Mouse (Mus musculus) forebrain, embryonic 15.5 days (tissue): ENCODE measurements at regions not wholly inside any gene's neighbourhood (a gene's known extent, or its start where the extent isn't known, plus 50 kb on each side); places are given as distances from the start of the nearest gene placed in this dataset.

Experiments
- ATAC-seq: fragments of 200-750 bp; cut with Nextera tagmentation; replicated peaks from 2 replicates; pipeline ENCODE4 v1.8.0; 2017; ENCODE audit warnings: mild to moderate bottlenecking, moderate TSS enrichment, moderate library complexity
- H3K27ac ChIP-seq: fragments of 300-500 bp; sonication (generic); replicated peaks from 2 replicates; pipeline ENCODE4 v1.5.1; 2015; ENCODE audit warnings: mild to moderate bottlenecking, inconsistent platforms
- H3K27me3 ChIP-seq: fragments of 300-500 bp; sonication (generic); 2 replicates; pipeline ENCODE4 v1.6.1; 2015; ENCODE audit warnings: inconsistent platforms
- H3K36me3 ChIP-seq: fragments of 300-500 bp; sonication (generic); 2 replicates; pipeline ENCODE4 v1.6.1; 2015; ENCODE audit warnings: mild to moderate bottlenecking, inconsistent platforms
- H3K4me1 ChIP-seq: fragments of 300-500 bp; sonication (generic); 2 replicates; pipeline ENCODE4 v1.6.1; 2015; ENCODE audit warnings: inconsistent platforms
- H3K4me2 ChIP-seq: fragments of 300-500 bp; sonication (generic); replicated peaks from 2 replicates; pipeline ENCODE4 v1.6.1; 2015; ENCODE audit warnings: mild to moderate bottlenecking, inconsistent platforms
- H3K4me3 ChIP-seq: fragments of 300-500 bp; sonication (generic); 2 replicates; pipeline ENCODE4 v1.5.1; 2015; ENCODE audit warnings: mild to moderate bottlenecking, inconsistent platforms
- H3K9ac ChIP-seq: fragments of 300-500 bp; sonication (generic); replicated peaks from 2 replicates; pipeline ENCODE4 v1.6.1; 2015; ENCODE audit warnings: mild to moderate bottlenecking, inconsistent platforms
- H3K9me3 ChIP-seq: fragments of 300-500 bp; sonication (generic); 2 replicates; pipeline ENCODE4 v1.6.1; 2016; ENCODE audit warnings: inconsistent platforms
- WGBS: fragments of 180-500 bp; shearing (Covaris S2); methylation state at CpG from one replicate; pipeline ENCODE4 v1.1.7; 2015; ENCODE audit warnings: mixed read lengths; 5-methylcytosine and 5-hydroxymethylcytosine counted together

GRCm38 (mm10) chr4:127485238-127485637 is 127.3 kb upstream of the Gjb5 start:
- no peaks in the 10 kb centered on the region for H3K36me3 ChIP-seq
- H3K9me3 ChIP-seq: no peaks in the 10 kb centered on the region
- H3K27me3 ChIP-seq: no peaks in the 10 kb centered on the region
- no peak overlapping the region for H3K9ac ChIP-seq
- H3K4me2 ChIP-seq: no peak overlapping the region
- H3K4me3 ChIP-seq: no peak overlapping the region
- WGBS: 82% methylated on average over 5 of the region's 5 CpGs
- ATAC-seq: no peak
- H3K27ac ChIP-seq: no peak overlapping the region
- no peaks in the 10 kb centered on the region for H3K4me1 ChIP-seq

GRCm38 (mm10) chr4:127482461-127482860 is 124.5 kb upstream of the Gjb5 start:
- WGBS: 71% methylated on average over 4 of the region's 4 CpGs
- ATAC-seq: no peak
- H3K4me1 ChIP-seq: no peaks in the 10 kb centered on the region
- no peak overlapping the region for H3K27ac ChIP-seq
- no peak overlapping the region for H3K4me3 ChIP-seq
- H3K9me3 ChIP-seq: no peaks in the 10 kb centered on the region
- H3K27me3 ChIP-seq: no peaks in the 10 kb centered on the region
- no peaks in the 10 kb centered on the region for H3K36me3 ChIP-seq
- no peak overlapping the region for H3K9ac ChIP-seq
- no peak overlapping the region for H3K4me2 ChIP-seq

DNA sequence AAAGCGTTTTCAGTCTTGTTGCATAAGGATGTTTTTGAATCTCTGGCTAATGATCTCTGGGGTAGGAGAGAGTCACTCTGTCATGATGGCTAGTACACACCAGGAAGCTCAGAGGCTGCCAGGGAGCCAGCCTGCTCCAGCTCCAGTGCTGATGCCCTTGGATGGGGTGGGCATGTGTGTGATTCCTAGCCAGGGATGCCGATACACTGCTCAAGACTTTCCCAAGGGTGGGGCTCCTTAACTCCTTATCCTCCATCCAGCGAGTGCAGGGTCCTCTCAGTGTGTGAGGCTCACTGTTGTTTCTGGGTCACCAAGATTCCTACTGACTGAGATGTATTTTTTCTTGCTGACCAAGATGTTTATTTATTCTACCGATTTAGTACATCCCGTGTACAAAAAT is 122.4 kb upstream of the Gjb5 start:
- WGBS: 85% methylated on average over 5 of the region's 5 CpGs
- H3K4me3 ChIP-seq: no peak overlapping the region
- H3K4me2 ChIP-seq: no peak overlapping the region
- H3K9ac ChIP-seq: no peak overlapping the region
- no peaks in the 10 kb centered on the region for H3K4me1 ChIP-seq
- H3K36me3 ChIP-seq: no peaks in the 10 kb centered on the region
- ATAC-seq: no peak
- no peaks in the 10 kb centered on the region for H3K9me3 ChIP-seq
- H3K27me3 ChIP-seq: no peaks in the 10 kb centered on the region
- no peak overlapping the region for H3K27ac ChIP-seq

GRCm38 (mm10) chr4:127469877-127470276 is 111.9 kb upstream of the Gjb5 start:
- H3K9ac ChIP-seq: no peak overlapping the region
- no peak for ATAC-seq
- H3K9me3 ChIP-seq: no peaks in the 10 kb centered on the region
- no peak overlapping the region for H3K4me2 ChIP-seq
- H3K4me3 ChIP-seq: no peak overlapping the region
- H3K4me1 ChIP-seq: no peaks in the 10 kb centered on the region
- H3K27me3 ChIP-seq: no peaks in the 10 kb centered on the region
- H3K27ac ChIP-seq: no peak overlapping the region
- no peaks in the 10 kb centered on the region for H3K36me3 ChIP-seq
- 93% methylated on average over 7 of the region's 7 CpGs for WGBS

DNA sequence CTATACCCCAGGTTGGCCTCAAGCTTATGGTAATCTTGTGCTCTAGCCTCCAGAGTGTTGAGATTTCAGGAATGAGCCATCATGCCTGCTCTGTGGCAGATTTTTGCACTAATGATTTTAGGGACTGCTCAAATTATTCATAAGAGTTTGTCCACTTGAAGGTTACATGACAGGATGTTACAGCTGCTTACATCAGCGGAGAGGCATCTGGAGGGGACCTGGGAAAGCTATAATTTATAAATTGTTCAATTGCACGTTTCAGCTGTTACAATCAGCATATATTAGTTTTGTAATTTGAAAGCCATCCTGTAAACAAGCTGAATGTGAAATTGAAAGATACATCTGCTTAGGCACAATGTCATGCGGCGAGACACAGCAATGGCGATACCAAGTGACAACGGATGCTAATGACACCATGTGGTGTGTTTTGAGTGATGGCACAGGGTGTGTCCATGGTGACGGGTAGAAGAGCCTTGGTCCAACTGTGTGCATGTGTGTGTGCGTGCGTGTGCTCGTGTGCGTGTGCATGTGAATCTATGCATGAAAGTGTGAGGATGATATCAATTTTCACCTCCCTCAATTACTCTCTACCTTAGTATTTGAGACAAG is 96.6 kb upstream of the Gjb5 start:
- no peak for ATAC-seq
- H3K4me2 ChIP-seq: no peak overlapping the region
- H3K9ac ChIP-seq: no peak overlapping the region
- no peaks in the 10 kb centered on the region for H3K9me3 ChIP-seq
- H3K27ac ChIP-seq: peak overlapping the region; percentile 58
- WGBS: 69% methylated on average over 11 of the region's 11 CpGs
- peaks cover 7% of the 10 kb centered on the region; the same call in 1 of the 2 replicates for H3K4me1 ChIP-seq
- H3K36me3 ChIP-seq: no peaks in the 10 kb centered on the region
- no peaks in the 10 kb centered on the region for H3K27me3 ChIP-seq
- no peak overlapping the region for H3K4me3 ChIP-seq

DNA sequence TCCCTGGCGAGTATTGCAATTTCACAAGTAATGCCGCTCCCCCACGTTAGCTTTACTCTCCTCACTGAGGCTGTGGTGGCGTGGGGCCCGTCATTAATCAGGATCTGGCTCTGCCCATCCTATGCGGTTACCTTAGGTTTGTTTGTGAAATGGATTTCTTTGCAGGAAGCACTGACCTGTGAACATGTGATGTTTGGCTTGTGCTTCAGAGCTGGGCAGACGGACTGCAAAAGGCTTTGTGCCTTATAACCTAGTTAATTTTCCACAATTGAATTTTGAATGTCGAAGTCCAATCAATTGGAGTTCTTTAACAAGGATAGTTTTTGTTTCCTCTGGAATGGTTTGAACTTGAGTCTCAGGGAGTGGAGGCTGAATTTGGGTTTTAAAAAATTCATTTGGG is 94.1 kb upstream of the Gjb5 start:
- no peak for ATAC-seq
- Histone ChIP-seq H3K27me3 (no peaks in the 10 kb centered on the region), H3K9me3 (no peaks in the 10 kb centered on the region), H3K4me1 (peaks cover 7% of the 10 kb centered on the region; the same call in 1 of the 2 replicates), H3K36me3 (no peaks in the 10 kb centered on the region), H3K4me3 (no peak overlapping the region), H3K9ac (no peak overlapping the region), H3K27ac (no peak overlapping the region), H3K4me2 (no peak overlapping the region)
- WGBS: 67% methylated on average over 8 of the region's 8 CpGs

DNA sequence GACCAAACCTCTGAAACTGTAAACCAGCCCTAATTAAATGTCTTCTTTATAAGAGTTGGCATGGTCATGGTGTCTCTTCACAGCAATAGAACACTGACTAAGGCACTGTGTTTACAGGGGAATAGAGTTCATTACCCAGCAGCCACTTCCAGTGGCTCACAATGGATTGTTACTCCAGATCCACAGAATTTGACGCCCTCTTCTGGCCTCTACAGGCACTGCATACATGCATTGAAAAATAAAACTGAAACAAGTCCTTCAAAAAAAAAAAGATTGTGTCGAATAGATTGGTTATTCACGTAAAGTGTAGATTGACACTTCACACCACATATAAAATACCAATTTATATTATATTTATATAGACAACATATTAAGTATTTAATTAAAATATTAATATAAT is 87.3 kb upstream of the Gjb5 start:
- ATAC-seq: no peak
- H3K27me3 ChIP-seq: no peaks in the 10 kb centered on the region
- no peaks in the 10 kb centered on the region for H3K4me1 ChIP-seq
- no peaks in the 10 kb centered on the region for H3K36me3 ChIP-seq
- no peak overlapping the region for H3K9ac ChIP-seq
- WGBS: 70% methylated on average over 3 of the region's 3 CpGs
- no peaks in the 10 kb centered on the region for H3K9me3 ChIP-seq
- H3K4me3 ChIP-seq: no peak overlapping the region
- H3K4me2 ChIP-seq: no peak overlapping the region
- no peak overlapping the region for H3K27ac ChIP-seq

DNA sequence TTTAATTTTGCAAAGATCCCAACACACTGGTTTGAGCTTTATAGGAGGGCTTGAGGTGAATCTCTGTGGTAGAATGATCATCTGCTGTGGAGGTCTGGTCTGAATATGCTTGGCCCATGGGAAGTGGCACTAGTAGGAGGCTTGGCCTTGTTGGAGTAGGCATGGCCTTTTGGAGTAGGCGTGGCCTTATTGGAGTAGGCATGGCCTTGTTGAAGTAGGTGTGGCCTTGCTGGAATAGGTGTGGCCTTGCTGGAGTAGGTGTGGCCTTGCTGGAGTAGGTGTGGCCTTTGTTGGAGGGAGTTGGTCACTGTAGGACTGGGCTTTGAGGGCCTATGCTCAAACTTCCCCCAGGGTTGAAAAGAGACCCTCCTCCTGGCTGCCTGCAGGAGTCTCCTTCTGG is 86.1 kb upstream of the Gjb5 start:
- H3K4me1 ChIP-seq: no peaks in the 10 kb centered on the region
- H3K36me3 ChIP-seq: no peaks in the 10 kb centered on the region
- ATAC-seq: no peak
- no peak overlapping the region for H3K27ac ChIP-seq
- H3K9ac ChIP-seq: no peak overlapping the region
- no peak overlapping the region for H3K4me3 ChIP-seq
- no peak overlapping the region for H3K4me2 ChIP-seq
- H3K27me3 ChIP-seq: no peaks in the 10 kb centered on the region
- 93% methylated on average over 1 of the region's 1 CpGs for WGBS
- H3K9me3 ChIP-seq: no peaks in the 10 kb centered on the region

DNA sequence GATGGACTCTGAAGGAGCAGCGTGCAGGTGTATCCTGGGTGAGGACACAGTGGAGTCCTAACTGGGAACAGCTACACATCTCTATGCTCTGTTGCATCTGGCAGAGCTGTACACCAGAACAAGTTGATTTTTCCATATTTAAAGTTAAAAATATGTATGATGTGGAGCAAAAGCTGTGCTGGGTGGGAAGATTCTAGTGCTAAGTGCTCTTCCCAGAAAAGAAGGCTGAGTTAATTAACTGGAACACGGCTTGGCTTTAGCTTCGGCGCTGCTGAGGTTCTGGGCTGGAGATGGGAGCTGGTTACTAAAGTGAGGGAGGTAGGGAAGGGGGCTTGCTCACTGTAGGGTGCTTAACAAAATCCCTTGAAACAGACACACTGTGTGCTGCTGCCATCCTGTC is 84.0 kb upstream of the Gjb5 start:
- 74% methylated on average over 4 of the region's 4 CpGs for WGBS
- ATAC-seq: no peak

DNA sequence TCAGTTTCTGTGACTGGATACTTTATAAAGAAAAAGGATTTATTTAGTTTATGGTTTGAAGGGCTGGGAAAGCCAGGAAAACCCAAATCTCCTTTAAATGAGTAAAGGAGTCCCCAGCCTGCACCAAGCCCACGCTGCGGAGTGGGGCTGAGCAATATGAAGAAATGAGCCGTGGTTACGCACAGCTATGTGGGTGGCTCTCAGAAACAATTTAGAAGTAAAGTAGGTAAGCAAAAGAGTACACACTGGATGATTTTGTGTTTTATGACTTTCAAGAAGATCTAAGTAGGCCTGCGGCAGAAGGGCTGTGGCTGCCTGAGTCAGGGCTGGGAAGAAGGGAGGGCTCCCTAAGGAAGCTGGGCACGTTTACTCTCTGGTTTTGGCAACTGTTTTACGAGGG is 82.6 kb upstream of the Gjb5 start:
- Histone ChIP-seq H3K9me3 (no peaks in the 10 kb centered on the region), H3K27me3 (no peaks in the 10 kb centered on the region), H3K4me1 (0 out of 2 replicates have a peak, but pooled peaks cover 3% of the 10 kb centered on the region), H3K27ac (no peak overlapping the region), H3K4me2 (no peak overlapping the region), H3K36me3 (no peaks in the 10 kb centered on the region), H3K4me3 (no peak overlapping the region), H3K9ac (no peak overlapping the region)
- ATAC-seq: no peak
- 84% methylated on average over 7 of the region's 7 CpGs for WGBS

More for the DNA sequence above, 84.0 kb upstream of the Gjb5 start:
- H3K9me3 ChIP-seq: no peaks in the 10 kb centered on the region
- H3K27ac ChIP-seq: no peak overlapping the region
- H3K9ac ChIP-seq: no peak overlapping the region
- H3K4me2 ChIP-seq: no peak overlapping the region
- no peaks in the 10 kb centered on the region for H3K36me3 ChIP-seq
- H3K27me3 ChIP-seq: no peaks in the 10 kb centered on the region
- no peak overlapping the region for H3K4me3 ChIP-seq
- H3K4me1 ChIP-seq: 0 out of 2 replicates have a peak, but pooled peaks cover 3% of the 10 kb centered on the region

- Histone ChIP-seq H3K27ac (no peak overlapping the region), H3K27me3 (no peaks in the 10 kb centered on the region), H3K9ac (no peak overlapping the region), H3K9me3 (no peaks in the 10 kb centered on the region), H3K36me3 (no peaks in the 10 kb centered on the region), H3K4me3 (no peak overlapping the region), H3K4me2 (no peak overlapping the region), H3K4me1 (0 out of 2 replicates have a peak, but pooled peaks cover 3% of the 10 kb centered on the region)
- 27% methylated on average over 8 of the region's 8 CpGs for WGBS
- ATAC-seq: no peak
Observed at GRCm38 (mm10) chr4:127435076-127435475, 77.1 kb upstream of the Gjb5 start.

DNA sequence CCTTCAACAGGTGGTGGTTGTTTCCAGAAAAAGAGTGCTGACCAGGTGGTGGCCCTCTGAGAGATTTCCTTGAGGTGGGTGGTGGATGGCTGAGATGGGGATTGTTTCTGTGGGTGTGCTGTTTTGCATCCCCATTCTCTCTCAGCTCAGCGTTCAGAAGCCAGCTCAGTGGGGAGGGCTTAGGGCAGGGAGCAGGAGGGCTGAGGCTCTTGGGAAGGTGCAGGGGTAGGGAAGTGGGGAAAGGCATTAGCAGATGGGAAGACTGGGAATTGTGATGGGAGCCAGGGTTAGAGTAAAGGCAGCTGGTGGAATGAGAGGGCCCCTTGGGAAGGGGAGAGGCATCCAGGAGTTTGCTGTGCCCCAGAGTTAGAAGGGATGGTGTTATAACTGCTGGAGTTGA is 72.3 kb upstream of the Gjb5 start:
- no peaks in the 10 kb centered on the region for H3K4me1 ChIP-seq
- no peak overlapping the region for H3K4me3 ChIP-seq
- no peak for ATAC-seq
- no peaks in the 10 kb centered on the region for H3K36me3 ChIP-seq
- no peaks in the 10 kb centered on the region for H3K27me3 ChIP-seq
- H3K4me2 ChIP-seq: no peak overlapping the region
- H3K27ac ChIP-seq: no peak overlapping the region
- H3K9ac ChIP-seq: no peak overlapping the region
- 0% methylated on average over 1 of the region's 1 CpGs for WGBS
- H3K9me3 ChIP-seq: no peaks in the 10 kb centered on the region

GRCm38 (mm10) chr4:127429748-127430147 is 71.8 kb upstream of the Gjb5 start:
- Histone ChIP-seq H3K9me3 (no peaks in the 10 kb centered on the region), H3K27ac (no peak overlapping the region), H3K27me3 (no peaks in the 10 kb centered on the region), H3K36me3 (no peaks in the 10 kb centered on the region), H3K4me1 (no peaks in the 10 kb centered on the region), H3K9ac (no peak overlapping the region), H3K4me2 (no peak overlapping the region), H3K4me3 (no peak overlapping the region)
- WGBS: 75% methylated on average over 1 of the region's 1 CpGs
- ATAC-seq: no peak
